Mouse (Mus musculus) hindbrain, embryonic 16.5 days (tissue): ENCODE measurements around the gene Ap1s3. TPM values are rescaled to one million over a fixed set of nuclear protein-coding genes. Genes with fewer than 3 reads are reported as not detected.
"Not testable (repeated sequence)": the region's sequence is repeated elsewhere in the genome, so short reads cannot be mapped to it uniquely, and the experiment has no call there.

Experiments used
- ATAC-seq: fragments of 200-750 bp; cut with Nextera tagmentation; 2 replicates; pipeline ENCODE4 v1.8.0; 2017; ENCODE audit warnings: moderate TSS enrichment, moderate library complexity
- H3K27ac ChIP-seq: fragments of 300-500 bp; sonication (generic); 2 replicates; pipeline ENCODE4 v1.5.1; 2014; ENCODE audit warnings: low read depth, mild to moderate bottlenecking, control low read depth, low read length, moderate library complexity
- H3K27me3 ChIP-seq: fragments of 300-500 bp; sonication (generic); replicated peaks from 2 replicates; pipeline ENCODE4 v1.6.1; 2014; ENCODE audit warnings: low read length; ENCODE audit not compliant: control insufficient read depth, insufficient read depth
- H3K36me3 ChIP-seq: fragments of 300-500 bp; sonication (generic); 2 replicates; pipeline ENCODE4 v1.6.1; 2014; ENCODE audit warnings: mild to moderate bottlenecking, low read length, moderate library complexity, mixed read lengths; ENCODE audit not compliant: control insufficient read depth, insufficient read depth
- H3K4me1 ChIP-seq: fragments of 300-500 bp; sonication (generic); 2 replicates; pipeline ENCODE4 v1.6.1; 2014; ENCODE audit warnings: low read depth, low read length; ENCODE audit not compliant: control insufficient read depth, insufficient read depth
- H3K4me2 ChIP-seq: fragments of 300-500 bp; sonication (generic); 2 replicates; pipeline ENCODE4 v1.6.1; 2014; ENCODE audit warnings: mild to moderate bottlenecking, low read length, control low read depth, moderate library complexity
- H3K4me3 ChIP-seq: fragments of 300-500 bp; sonication (generic); 2 replicates; pipeline ENCODE4 v1.5.1; 2014; ENCODE audit warnings: mild to moderate bottlenecking, low read length, control low read depth, moderate library complexity
- H3K9ac ChIP-seq: fragments of 300-500 bp; sonication (generic); 2 replicates; pipeline ENCODE4 v1.6.1; 2014; ENCODE audit warnings: low read depth, mild to moderate bottlenecking, control low read depth, low read length, moderate library complexity
- H3K9me3 ChIP-seq: fragments of 300-500 bp; sonication (generic); 2 replicates; pipeline ENCODE4 v1.6.1; 2014; ENCODE audit warnings: mild to moderate bottlenecking, low read length, moderate library complexity; ENCODE audit not compliant: control insufficient read depth
- WGBS: fragments of 180-500 bp; shearing (Covaris S2); extraction: QIAGEN DNeasy Blood & Tissue Kit; methylation state at CpG from one replicate; pipeline ENCODE4 v1.1.7; 2014; 5-methylcytosine and 5-hydroxymethylcytosine counted together
- polyA plus RNA-seq: library from polyadenylated mRNA; unstranded; fragments of >200 nt; fragmentation: Nextera tagmentation; extraction: Ambion mirVana; gene quantifications from 2 replicates; pipeline ENCODE4 v1.2.1, GENCODE M21; 2015

Gene Ap1s3
- polyA plus RNA-seq, 1 experiment from 2014 or later, result 0.16 TPM

DNA sequence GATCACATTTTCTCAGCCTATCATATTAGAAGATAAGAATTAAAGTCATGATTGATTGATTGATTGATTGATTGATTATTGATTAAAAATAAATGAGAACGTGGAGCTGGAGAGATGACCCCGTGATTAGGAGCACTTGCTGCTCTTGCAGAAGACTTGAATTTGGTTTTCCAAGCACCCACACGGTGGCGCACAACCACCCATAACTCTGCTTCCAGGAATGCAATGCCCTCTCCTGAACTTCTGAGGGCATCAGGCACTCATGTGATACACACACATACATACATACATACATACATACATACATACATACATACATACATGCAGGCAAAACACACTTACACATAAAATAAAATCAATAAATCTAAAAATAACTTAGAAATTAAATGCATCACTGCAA, 45.6 kb downstream of the Ap1s3 start:
- H3K36me3 ChIP-seq, result no peaks in the 10 kb centered on the region
- no peaks in the 10 kb centered on the region for H3K9me3 ChIP-seq
- ATAC-seq, result no peak
- no peak overlapping the region for H3K4me3 ChIP-seq
- H3K4me1 ChIP-seq, result no peaks in the 10 kb centered on the region
- no peak overlapping the region for H3K27ac ChIP-seq
- H3K4me2 ChIP-seq, result no peak overlapping the region
- no peak overlapping the region for H3K9ac ChIP-seq
- no peaks in the 10 kb centered on the region for H3K27me3 ChIP-seq
- 65% methylated on average over 4 of the region's 4 CpGs for WGBS

DNA sequence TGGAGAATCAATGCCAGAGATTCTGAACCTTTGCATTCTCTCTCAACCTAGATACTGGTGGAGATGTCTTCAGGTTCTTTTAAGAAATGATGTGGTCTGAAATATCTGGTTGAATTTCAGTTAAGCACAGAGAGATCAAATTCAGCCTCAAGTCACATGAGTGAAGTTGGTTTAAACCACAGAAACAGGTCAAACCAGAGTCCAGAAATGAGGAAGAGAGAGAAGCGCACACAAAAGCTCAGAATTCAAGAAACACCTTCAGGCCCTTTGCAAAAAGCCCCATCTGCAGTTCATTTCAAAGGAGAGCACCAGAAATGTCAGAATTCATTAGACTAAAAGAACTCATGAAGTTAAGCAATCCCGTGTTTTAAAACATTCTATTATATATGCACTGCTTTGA, 52.3 kb downstream of the Ap1s3 start:
- no peak for ATAC-seq
- no peak overlapping the region for H3K4me2 ChIP-seq
- WGBS, result 90% methylated on average over 2 of the region's 2 CpGs

DNA sequence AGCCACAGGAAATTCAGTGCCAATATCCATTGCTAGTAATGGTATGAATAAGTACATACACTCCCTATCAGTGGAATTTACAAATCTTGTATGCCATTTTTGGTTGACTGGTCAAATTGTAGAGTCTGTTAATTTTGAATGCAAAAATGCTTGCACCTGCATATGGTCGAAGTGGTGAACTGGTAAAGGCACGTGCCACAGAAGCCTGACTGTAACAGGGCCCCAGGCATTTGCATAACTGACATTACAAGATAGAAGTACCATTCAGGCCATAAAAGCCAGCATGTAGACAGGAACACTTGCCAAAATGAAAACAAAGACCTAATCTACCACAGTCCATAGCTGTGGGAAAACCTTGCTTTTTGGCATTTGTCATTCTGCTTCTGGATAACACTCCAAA, 55.3 kb downstream of the Ap1s3 start:
- Histone ChIP-seq H3K9ac (no peak overlapping the region), H3K4me2 (no peak overlapping the region), H3K9me3 (peaks cover 3% of the 10 kb centered on the region; the same call in 1 of the 2 replicates), H3K27me3 (no peaks in the 10 kb centered on the region), H3K36me3 (no peaks in the 10 kb centered on the region), H3K4me3 (no peak overlapping the region), H3K27ac (no peak overlapping the region), H3K4me1 (no peaks in the 10 kb centered on the region)
- 47% methylated on average over 2 of the region's 2 CpGs for WGBS
- no peak for ATAC-seq

More for the DNA sequence above, 52.3 kb downstream of the Ap1s3 start:
- H3K9ac ChIP-seq, result no peak overlapping the region
- H3K27me3 ChIP-seq, result no peaks in the 10 kb centered on the region
- no peaks in the 10 kb centered on the region for H3K36me3 ChIP-seq
- H3K27ac ChIP-seq, result no peak overlapping the region
- H3K4me3 ChIP-seq, result no peak overlapping the region
- peaks cover 2% of the 10 kb centered on the region; the same call in 1 of the 2 replicates for H3K9me3 ChIP-seq
- H3K4me1 ChIP-seq, result no peaks in the 10 kb centered on the region

DNA sequence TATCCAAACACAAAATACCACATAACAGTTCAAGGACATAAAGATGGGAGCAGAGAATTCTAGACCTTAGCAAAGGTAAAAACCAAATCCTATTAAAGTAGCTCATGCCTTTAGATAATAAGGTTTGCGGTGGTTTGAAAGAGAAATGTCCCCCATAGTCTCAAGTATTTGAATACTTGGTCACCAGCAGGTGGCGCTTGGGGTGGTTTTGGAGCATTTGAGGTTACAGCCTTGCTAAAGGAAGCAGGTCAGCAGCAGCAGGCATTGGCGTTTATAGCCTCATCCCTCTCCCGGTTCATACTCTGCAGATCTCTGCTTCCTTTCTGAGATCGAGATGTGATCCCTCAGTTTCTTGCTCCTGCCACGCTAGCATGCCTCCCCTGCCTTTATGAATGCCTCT, 57.3 kb downstream of the Ap1s3 start:
- H3K4me3 ChIP-seq, result no peak overlapping the region
- H3K9me3 ChIP-seq, result peaks cover 3% of the 10 kb centered on the region; the same call in 1 of the 2 replicates
- H3K9ac ChIP-seq, result no peak overlapping the region
- no peaks in the 10 kb centered on the region for H3K27me3 ChIP-seq
- no peaks in the 10 kb centered on the region for H3K4me1 ChIP-seq
- no peak for ATAC-seq
- 98% methylated on average over 6 of the region's 6 CpGs for WGBS
- no peaks in the 10 kb centered on the region for H3K36me3 ChIP-seq
- no peak overlapping the region for H3K4me2 ChIP-seq
- no peak overlapping the region for H3K27ac ChIP-seq

DNA sequence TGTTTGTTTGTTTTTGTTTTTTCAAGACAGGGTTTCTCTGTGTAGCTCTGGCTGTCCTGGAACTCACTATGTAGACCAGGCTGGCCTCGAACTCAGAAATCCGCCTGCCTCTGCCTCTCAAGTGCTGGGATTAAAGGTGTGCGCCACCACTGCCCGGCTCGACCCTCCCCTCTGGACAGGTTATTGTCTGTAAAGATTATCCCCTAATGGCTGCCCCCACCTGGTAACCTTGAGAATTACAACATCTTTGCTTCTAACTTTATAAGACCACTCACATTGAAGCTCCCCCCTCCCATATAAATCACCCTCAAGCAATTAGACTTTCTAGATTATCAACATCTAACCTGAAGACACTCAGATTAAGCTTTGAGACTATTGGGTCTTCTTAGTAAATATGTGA, 60.5 kb downstream of the Ap1s3 start:
- not testable (repeated sequence) for H3K27me3 ChIP-seq, H3K9ac ChIP-seq

DNA sequence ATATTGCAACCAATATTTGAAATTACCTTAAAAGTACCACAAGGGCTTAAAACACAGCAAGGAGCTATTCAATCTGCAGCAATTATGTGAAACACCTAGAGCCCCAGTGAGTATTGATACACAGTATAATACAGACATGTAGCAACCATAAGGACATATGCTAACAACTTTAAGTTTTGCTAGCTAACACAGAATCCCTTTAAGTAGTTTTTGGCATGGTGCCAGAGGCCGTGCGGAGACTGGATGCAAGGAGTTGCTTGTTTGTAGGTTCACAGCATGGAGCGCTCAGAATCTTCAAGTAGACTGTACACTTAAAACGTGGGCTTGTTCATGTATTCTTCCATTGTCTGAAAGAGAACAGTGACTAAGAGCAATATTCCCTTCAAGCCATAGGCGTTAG, 62.9 kb downstream of the Ap1s3 start:
- 27% methylated on average over 5 of the region's 5 CpGs for WGBS
- not testable (repeated sequence) for H3K9me3 ChIP-seq

More for the DNA sequence above, 60.5 kb downstream of the Ap1s3 start:
- H3K4me3 ChIP-seq, H3K9me3 ChIP-seq, H3K36me3 ChIP-seq, H3K27ac ChIP-seq, ATAC-seq, H3K4me1 ChIP-seq, H3K4me2 ChIP-seq: not testable (repeated sequence)
- 88% methylated on average over 5 of the region's 5 CpGs for WGBS

GRCm38 (mm10) chr1:79602500-79602899, 69.3 kb downstream of the Ap1s3 start:
- Histone ChIP-seq H3K9me3 (no peaks in the 10 kb centered on the region), H3K4me1 (peaks cover 6% of the 10 kb centered on the region; the same call in 1 of the 2 replicates), H3K9ac (no peak overlapping the region), H3K27ac (no peak overlapping the region), H3K27me3 (no peaks in the 10 kb centered on the region), H3K36me3 (no peaks in the 10 kb centered on the region), H3K4me2 (no peak overlapping the region), H3K4me3 (no peak overlapping the region)
- 72% methylated on average over 2 of the region's 2 CpGs for WGBS
- no peak for ATAC-seq

More for the DNA sequence above, 62.9 kb downstream of the Ap1s3 start:
- H3K9ac ChIP-seq, H3K27me3 ChIP-seq, H3K27ac ChIP-seq, ATAC-seq, H3K36me3 ChIP-seq, H3K4me3 ChIP-seq, H3K4me2 ChIP-seq, H3K4me1 ChIP-seq: not testable (repeated sequence)

DNA sequence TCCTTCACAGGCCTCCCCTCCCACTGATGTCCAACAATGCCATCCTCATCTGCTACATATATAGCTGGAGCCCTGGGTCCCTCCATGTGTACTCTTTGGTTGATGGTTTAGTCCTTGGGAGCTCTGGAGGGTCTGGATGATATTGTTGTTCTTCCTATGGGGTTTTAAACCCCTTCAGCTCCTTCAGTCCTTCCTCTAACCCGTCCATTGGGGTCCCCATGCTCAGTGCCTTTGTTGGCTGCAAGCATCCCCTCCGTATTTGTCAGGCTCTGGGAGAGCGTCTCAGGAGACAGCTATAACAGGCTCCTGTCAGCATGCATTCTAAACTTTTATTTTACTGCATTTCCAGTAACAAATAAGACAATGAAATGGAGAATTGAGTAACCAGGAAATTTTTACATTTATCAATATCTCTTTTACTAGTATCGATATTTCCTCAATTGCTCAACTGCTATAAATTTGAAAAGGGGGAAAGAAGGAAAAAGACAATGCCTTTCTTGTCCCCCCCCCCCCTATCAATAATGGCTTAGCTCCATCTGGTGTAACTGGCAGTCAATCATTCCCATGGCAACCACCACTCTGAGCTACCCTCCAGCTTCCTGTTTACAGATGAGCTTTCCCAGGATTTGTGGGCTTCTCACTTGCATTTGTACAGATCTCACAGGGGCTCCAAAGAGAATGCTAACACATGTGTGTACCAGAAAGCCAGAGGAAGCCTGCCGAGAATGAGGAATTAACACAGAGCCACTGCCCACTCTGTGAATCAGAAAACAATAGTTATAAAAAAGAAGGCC, 73.2 kb downstream of the Ap1s3 start:
- Histone ChIP-seq H3K36me3 (no peaks in the 10 kb centered on the region), H3K27me3 (no peaks in the 10 kb centered on the region)

GRCm38 (mm10) chr1:79592721-79593277, 79.0 kb downstream of the Ap1s3 start:
- Histone ChIP-seq H3K27ac (no peak overlapping the region), H3K36me3 (no peaks in the 10 kb centered on the region), H3K9me3 (no peaks in the 10 kb centered on the region), H3K4me3 (no peak overlapping the region), H3K4me1 (no peaks in the 10 kb centered on the region), H3K27me3 (no peaks in the 10 kb centered on the region), H3K9ac (no peak overlapping the region), H3K4me2 (no peak overlapping the region)
- ATAC-seq, result no peak
- WGBS, result 80% methylated on average over 4 of the region's 4 CpGs

More for the DNA sequence above, 73.2 kb downstream of the Ap1s3 start:
- Histone ChIP-seq H3K4me2 (no peak overlapping the region), H3K9me3 (no peaks in the 10 kb centered on the region), H3K4me1 (peaks cover 6% of the 10 kb centered on the region; the same call in 1 of the 2 replicates), H3K4me3 (no peak overlapping the region), H3K27ac (no peak overlapping the region; the same call in 1 of the 2 replicates), H3K9ac (no peak overlapping the region)
- ATAC-seq, result peak; percentile 90
- WGBS, result 24% methylated on average over 5 of the region's 5 CpGs
